Mouse (Mus musculus) gastrocnemius, postnatal 14 days (tissue): ENCODE measurements around the gene Parp8. TPM values are rescaled to one million over a fixed set of nuclear protein-coding genes. Genes with fewer than 3 reads are reported as not detected.

Experiments used
- DNase-seq: peaks from one replicate; pipeline ENCODE4 v3.0.0; 2021; ENCODE audit warnings: mixed read lengths
- intact Hi-C: fragments of 180-260 bp; cut with DNase I; formaldehyde crosslinking; loops from one replicate; pipeline ENCODE4 v1.15.1; 2025; ENCODE audit warnings: low total_unique reads
- total RNA-seq, 2 experiments: library from RNA; stranded (reverse); gene quantifications; 2 replicates each; pipeline ENCODE4 v1.2.3; 2021

The Parp8 gene
- total RNA-seq, 2 experiments from 2014 or later, result 10.8 to 14.3 TPM

DNA sequence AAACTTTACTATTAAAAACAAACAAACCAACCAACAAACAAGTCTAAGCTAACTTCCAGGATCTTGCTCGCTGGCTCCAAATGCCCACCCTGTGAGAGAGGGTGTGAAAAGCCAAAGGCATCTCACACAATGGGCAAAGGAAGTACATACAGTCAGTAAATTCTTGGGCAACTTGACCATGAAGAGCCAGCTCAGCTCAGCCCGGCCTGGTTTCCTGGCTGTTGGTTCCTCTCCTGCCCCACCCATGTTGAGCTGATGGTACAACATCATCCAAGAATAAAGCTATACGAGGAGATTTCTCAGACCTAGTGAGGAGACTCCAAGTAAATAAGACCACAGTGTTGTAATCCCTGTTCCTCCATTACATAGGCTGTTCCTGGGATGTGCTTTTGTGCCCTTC, 117.1 kb downstream of the Parp8 start:
- intact Hi-C loops, result no loop called here

DNA sequence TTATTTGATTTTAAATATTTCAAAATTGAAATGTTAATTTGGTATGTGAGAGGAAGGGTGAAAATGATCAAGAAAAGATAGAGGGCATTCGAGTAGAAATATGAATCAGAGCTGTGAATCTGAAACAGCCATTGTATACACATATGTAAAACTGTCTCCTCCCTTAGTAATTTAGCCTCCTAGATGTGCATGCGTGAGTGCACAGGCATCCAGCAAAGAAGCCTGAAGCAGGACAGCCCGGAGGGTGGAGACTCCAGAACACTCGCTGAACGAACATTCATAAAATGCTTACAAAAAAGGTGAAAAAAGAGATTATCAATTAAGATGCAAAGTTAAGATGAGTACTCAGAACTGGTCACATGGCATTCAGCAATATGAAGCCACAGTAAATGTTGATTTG, 121.9 kb downstream of the Parp8 start:
- no peak for DNase-seq
- intact Hi-C loops, result no loop called here

More for the DNA sequence above, 117.1 kb downstream of the Parp8 start:
- DNase-seq, result no peak

DNA sequence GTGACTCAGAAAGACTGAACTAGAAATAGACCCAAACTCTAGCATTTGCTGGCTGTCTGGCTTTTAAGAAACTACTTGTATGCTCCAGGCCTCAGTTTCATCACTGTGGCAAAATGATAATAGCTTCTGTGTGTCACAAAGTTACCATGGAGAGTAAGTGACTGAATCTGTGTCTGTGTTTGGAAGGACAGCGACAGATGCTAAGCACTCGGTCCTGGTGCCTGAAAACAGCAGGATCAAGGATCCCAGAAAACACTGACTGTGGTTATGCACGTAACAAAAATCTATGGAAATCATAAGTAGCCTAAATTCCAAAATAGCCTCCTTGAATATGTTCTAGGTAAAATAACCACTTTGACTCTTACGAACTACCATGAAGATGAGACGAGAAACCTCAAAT, 126.9 kb downstream of the Parp8 start:
- intact Hi-C loops, result no loop called here
- no peak for DNase-seq

DNA sequence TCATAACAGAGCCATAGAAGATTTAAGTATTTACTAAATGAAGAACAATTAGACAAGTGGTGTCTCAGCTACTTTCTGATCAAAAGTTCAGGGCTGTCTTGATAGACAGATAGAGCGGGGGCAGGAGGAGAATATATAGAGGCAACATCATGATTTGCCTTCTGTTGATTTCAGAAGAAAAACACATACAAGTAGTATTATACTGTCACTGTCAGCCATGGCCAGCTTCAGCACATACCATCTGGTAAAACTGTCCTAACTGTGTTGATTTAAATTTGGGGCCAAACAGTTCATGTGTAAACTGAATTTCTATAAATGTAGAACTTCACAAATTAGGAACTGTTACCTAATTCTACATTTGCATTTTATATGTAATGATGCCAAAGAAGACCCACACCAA, 127.6 kb downstream of the Parp8 start:
- intact Hi-C loops, result no loop called here
- no peak for DNase-seq

DNA sequence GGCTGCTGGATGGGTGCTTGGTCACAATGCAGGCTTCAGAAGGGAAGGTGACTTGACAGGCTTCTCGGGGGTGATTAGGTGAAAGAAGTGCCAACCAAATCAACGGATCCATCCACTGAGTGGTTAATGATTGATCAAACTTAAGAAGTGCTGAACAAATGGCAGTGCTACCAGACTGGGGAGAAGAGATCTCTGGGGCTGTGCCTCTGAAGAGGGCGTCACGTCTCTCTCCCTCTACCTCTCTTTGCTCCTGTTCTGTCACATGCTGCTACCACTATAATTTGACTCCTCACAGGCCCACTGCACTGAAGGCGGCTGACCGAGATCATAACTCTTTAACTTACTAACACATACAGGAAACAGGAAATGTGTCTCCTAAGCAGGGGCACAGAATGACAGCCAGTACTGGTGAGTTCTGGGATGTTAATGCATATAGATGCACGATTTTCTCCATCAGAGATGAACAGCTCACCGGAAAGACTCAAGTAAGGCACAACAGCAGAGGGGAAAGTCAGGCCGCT, 140.9 kb downstream of the Parp8 start:
- intact Hi-C loops, result no loop called here
- no peak for DNase-seq

DNA sequence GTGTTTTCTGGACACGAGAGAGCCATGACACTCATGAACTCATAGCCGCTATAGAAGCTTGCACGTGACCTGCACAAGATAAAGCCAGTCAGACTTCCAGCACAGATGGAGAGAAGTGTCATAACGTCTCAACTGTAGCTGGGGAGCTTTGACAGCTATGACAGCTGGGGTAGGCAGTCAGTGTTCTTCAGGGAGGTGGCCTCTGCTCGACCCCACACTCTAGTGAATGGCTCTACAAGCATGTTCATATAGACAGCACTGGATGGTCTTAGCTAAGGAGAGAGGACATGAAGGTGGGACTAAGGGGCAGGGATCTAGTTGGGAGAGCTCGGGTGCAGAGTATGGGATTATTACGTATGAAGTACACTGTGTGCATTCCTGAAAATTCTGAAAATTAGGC, 143.1 kb downstream of the Parp8 start:
- DNase-seq, result no peak
- intact Hi-C loops, result no loop called here

DNA sequence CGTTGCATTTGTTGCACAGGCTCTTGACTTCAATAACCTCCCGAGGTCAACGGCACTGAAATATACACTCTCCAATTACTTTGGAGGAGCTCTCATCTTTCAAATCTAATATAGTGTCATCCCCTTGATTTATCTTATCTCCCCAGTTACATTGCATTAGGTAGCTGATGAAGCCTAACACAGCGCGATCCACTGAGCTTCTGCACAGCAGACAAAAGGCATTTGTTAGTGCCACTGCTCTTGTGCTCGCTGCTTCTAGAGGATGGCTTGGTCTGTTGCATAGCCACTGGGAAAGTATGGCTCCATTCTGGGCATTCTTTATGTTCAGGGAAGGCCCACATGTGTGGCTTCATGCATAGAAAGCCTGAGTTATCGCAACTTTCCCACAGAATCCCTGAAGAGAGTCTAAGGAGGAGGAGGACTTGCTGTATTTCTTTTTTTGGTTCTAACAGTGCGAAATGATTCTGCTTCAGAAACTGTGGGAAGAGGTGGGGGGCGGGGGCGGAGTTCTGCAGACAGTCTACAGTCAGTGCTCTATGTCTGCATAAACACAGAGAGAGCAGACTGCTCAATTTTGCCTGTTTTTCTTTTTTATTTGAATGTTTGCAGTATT, 145.7 kb downstream of the Parp8 start:
- intact Hi-C loops, result no loop called here

DNA sequence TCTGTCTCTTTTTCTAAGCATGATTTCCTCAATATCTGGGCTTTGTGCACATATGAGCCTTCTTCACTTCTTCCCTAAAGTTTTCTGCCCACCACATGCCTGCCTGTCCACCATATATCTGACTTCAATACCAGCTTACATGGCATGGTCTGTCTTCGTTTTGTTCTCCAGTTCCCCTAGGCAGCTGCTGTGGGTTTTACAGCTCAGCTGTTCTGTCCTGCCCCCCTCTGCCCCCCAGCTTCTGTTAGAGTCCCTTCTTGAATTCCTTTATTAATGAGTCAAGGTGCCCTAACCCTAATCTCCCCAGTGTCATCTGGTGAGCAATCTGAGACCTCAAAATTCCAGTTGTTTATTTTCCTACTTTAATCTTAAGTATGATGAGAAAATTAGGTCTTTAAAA, 155.1 kb downstream of the Parp8 start:
- intact Hi-C loops, result no loop called here
- DNase-seq, result no peak

More for the DNA sequence above, 145.7 kb downstream of the Parp8 start:
- DNase-seq, result no peak

DNA sequence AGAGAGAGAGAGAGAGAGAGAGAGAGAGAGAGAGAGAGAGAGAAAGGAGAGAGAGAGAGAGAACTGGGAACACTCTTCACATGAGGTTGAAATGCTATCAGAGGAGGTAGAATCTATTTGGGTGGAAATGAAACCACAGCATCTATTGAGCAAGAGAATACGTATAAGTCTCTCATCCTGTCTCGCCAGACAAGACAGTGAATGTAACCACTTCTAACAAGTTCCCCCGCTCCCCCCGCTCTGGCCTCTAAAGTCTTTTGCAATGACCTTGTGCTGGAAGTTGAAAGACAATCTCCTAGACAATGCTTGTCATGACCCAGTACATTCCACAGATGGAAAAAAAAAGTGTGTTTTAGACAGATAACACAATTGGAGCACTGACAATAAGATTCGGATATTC, 181.4 kb downstream of the Parp8 start:
- no peak for DNase-seq
- intact Hi-C loops, result no loop called here

DNA sequence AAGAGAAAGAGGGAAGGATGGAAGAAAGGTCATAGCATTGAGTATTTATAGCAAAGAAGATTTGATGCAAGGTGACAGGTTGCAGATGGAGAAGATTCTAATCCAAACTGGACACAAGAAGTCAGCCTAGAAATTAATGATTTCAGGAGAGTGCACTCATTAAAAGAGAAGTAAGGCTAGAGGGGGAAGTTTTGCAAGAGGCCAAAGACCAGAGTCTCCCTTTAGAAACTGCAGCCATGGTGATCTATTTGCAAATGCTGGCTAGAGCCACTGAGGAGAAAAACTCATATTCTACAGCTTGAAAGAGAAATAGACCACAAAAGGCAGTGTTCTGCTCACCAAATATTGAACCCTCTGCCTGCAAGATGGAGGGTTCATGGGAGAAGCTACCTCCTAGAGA, 194.4 kb downstream of the Parp8 start:
- intact Hi-C loops, result no loop called here
- no peak for DNase-seq

DNA sequence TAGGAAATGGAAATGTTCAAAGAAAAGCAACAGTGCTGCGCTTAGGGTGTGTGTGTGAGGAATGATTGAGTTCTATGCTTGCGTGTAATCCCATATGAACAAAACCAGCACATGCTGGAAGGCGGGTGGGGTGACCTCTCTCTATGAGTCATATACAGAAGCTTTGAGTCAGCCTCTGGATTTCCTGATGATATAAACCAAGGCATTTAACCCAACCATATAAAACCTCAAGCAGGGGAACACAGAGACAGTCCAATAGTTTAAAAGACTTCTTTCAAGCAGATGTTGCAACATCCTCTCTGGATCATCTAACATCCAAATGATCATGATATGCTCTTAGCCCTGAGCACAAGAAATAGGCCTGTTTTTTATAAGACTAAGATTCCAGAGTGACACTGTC, 196.3 kb downstream of the Parp8 start:
- no peak for DNase-seq
- intact Hi-C loops, result no loop called here

DNA sequence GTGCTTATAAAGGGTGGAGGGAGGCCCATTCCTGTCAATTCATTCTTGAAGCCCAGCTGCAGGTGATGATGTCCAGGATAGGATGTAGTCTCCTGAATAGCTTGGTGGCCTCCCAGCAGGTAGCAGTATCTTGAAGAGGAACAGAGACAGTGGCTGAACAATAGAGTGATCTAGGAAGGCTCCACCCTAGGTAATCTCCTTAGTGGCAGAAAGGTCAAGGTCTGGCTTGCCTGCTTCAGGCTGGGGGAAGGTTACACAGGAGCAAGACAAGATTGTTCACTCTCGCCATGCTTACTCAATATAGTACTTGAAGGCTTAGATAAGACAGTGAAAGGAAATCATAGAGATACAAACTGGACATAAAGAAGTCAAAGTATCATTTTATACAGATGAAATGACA, 213.9 kb downstream of the Parp8 start:
- DNase-seq, result no peak
- intact Hi-C loops, result no loop called here

Other genes with a start within 250 kb of the Parp8 start
- gene Emb, start 183.0 kb upstream of the Parp8 start, total RNA-seq, result 10 to 100 TPM; 12.5 to 13.3 TPM
- not detected for gene Gm17509, start 195.5 kb upstream of the Parp8 start, total RNA-seq